Mouse (Mus musculus): ENCODE data around the gene Scn8a. TPM values are rescaled to one million over a fixed set of nuclear protein-coding genes. Genes with fewer than 3 reads are reported as not detected.

The Scn8a gene
- polyA plus RNA-seq, 1 experiment from 2014 or later = 2.1 TPM

DNA sequence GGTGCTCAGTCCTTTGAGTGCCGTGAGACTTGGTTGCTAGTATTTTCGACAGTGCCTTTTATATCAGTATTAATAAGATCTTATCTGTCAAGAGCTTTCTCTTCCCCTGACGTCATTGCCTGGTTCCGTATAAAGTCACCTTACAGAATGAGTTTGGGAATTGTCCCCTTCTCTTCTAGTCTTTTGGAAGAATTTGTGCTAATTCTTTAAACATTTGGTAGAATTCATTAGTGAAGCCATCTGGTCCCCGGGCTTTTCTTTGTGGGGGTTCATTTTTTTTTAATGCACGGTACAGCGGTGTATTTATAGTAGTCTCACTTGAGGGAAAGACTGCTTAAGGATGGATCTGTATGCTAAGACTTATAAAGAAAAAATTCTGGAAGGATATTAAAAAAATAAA, 84.3 kb downstream of the Scn8a start:
- DNase-seq (ENCODE audit: low spot score) = no peak

GRCm38 (mm10) chr15:100954751-100955150, 85.1 kb downstream of the Scn8a start:
- DNase-seq (ENCODE audit: low spot score) = no peak

- DNase-seq (ENCODE audit: low spot score) = no peak
Measured at GRCm38 (mm10) chr15:100960958-100961357, 91.3 kb downstream of the Scn8a start.

- DNase-seq (ENCODE audit: low spot score) = no peak
Measured at GRCm38 (mm10) chr15:100961561-100961960, 91.9 kb downstream of the Scn8a start.

GRCm38 (mm10) chr15:100971443-100971842, 101.8 kb downstream of the Scn8a start:
- no peak for DNase-seq (ENCODE audit: low spot score)

DNA sequence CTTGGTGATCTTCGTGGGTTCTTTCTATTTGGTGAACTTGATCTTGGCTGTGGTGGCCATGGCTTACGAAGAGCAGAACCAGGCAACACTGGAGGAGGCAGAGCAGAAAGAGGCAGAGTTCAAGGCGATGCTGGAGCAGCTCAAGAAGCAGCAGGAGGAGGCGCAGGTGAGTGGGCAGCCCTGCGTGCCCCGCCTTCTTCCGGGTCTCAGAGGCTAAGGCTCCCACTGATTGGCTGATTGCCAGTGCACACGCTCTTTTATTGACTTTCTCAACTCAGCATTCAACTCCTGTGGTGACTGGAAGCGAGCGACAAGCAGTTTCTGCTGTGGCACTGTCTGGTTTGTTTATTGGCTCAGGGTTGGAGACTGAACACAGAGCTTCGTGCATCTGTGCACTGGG, 103.1 kb downstream of the Scn8a start:
- peak; percentile 9 for DNase-seq (ENCODE audit: low spot score)

DNA sequence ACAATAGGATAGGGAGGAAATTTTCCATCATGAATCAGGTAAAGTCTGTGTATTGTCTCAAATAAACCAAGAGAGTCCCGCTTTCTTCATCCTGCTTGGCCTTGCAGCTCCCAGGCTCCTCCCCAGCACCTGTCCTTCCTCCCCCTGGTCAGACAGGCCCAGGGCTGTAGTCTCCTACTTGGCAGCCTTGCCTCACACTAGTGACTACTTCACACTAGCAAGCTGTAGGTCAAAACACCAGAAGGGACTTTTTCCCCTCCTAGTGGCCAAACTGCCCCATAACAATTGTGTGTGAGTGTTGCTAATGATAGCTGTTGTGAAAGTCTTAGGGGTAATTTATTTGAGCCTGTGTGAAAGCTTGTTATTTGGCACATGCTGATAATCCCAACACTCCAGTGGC, 105.0 kb downstream of the Scn8a start:
- peak; percentile 23 for DNase-seq (ENCODE audit: low spot score)

GRCm38 (mm10) chr15:100983427-100984153, 113.9 kb downstream of the Scn8a start:
- DNase-seq (ENCODE audit: low spot score) = no peak

DNA sequence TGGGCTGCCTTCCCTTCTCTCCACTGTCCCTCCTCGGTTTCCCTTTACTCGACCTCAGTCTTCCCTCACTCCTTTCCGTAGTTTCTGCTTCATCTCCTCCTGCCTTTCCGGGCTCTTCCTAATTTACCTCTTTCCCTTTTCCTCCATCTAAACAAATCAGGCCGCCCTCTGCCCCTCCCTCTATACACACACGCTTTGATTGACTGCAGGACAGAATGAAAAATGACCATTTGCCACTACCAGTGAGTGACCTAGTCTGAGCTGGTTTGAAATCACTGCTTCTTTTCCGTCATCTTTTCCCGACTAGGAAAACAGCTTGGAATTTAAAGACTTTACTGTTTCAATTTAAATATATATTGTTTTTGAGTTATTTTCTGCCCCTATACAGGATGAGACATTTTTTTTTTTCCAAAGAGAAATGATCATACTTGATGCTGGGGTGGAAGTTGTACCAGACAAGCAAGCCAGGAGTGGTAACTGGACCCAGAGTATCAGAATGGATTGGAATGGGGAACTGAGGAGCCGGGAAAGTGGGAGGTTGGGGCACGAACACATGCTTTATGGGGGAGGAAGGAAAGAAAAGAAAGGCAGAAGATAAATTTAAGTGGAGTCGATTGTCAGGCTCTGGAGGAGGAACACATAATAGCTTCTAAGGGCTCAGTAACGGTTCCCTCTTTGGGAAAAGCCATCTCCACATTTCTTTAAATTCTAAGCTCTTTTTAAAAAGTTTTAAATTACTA, 114.7 kb downstream of the Scn8a start:
- DNase-seq (ENCODE audit: low spot score) = no peak

GRCm38 (mm10) chr15:100986479-100986878, 116.8 kb downstream of the Scn8a start:
- DNase-seq (ENCODE audit: low spot score) = no peak

DNA sequence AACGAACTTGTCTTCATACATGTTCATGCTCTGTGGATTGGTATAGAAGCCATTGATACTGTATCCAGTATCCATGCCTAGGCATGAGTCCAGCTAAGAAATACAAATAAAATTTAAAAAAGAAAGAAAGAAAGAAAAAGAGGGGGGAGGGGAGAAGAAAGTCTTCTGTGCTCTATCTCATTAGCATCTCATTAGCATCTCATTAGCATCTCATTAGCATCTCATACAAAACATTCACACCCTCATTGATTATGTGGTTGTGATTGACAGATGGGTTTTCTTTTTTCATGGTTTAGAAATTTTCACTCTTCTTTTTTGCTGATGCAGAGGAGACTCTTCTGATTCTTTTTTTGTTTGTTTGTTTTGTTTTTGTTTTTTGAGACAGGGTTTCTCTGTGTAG, 117.4 kb downstream of the Scn8a start:
- DNase-seq (ENCODE audit: low spot score) = no peak

GRCm38 (mm10) chr15:100990283-100990682, 120.6 kb downstream of the Scn8a start:
- no peak for DNase-seq (ENCODE audit: low spot score)

DNA sequence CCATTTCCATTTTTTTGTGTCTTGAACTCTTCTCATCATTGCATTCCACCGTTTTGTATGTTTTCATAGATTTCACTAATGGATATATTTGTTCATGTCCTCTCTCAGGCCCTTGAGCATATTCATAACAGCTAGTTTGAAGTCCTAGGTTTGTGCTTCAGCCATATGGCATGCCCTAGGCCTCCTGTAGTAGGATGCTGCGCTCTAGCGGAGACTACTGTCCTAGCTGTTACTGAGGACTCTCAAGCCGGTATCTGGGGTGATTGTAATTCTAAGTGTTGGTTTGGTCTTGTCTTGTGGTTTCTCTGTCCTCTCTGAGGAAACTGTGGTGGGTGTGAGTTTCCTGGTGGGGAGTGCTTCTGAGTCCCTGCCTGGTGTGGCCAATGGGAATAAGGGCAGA, 127.4 kb downstream of the Scn8a start:
- DNase-seq (ENCODE audit: low spot score) = peak; percentile 28

- DNase-seq (ENCODE audit: low spot score) = no peak
Measured at GRCm38 (mm10) chr15:101001685-101002084, 132.0 kb downstream of the Scn8a start.

GRCm38 (mm10) chr15:101002466-101002865, 132.8 kb downstream of the Scn8a start:
- no peak for DNase-seq (ENCODE audit: low spot score)

GRCm38 (mm10) chr15:101004538-101004937, 134.9 kb downstream of the Scn8a start:
- DNase-seq (ENCODE audit: low spot score) = no peak

DNA sequence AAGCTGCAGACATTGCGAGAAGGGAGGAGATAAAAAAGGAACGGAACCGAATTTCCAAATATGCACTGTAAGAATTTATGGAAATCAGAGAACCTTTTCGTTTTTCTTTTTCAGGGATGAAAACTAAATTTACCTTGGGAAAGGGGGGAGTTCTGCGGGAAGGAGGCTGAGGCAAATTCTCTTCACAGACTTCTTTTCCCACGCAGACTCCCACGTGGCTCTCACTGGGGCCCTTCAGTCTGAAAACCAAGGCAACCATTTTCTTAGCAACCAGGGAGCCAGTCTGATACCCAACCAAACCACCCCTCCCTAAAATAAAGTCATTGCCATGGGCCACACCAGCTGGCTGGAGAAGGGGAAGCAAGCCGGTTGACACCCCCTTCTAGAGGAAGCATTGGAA, 136.1 kb downstream of the Scn8a start:
- DNase-seq (ENCODE audit: low spot score) = no peak

DNA sequence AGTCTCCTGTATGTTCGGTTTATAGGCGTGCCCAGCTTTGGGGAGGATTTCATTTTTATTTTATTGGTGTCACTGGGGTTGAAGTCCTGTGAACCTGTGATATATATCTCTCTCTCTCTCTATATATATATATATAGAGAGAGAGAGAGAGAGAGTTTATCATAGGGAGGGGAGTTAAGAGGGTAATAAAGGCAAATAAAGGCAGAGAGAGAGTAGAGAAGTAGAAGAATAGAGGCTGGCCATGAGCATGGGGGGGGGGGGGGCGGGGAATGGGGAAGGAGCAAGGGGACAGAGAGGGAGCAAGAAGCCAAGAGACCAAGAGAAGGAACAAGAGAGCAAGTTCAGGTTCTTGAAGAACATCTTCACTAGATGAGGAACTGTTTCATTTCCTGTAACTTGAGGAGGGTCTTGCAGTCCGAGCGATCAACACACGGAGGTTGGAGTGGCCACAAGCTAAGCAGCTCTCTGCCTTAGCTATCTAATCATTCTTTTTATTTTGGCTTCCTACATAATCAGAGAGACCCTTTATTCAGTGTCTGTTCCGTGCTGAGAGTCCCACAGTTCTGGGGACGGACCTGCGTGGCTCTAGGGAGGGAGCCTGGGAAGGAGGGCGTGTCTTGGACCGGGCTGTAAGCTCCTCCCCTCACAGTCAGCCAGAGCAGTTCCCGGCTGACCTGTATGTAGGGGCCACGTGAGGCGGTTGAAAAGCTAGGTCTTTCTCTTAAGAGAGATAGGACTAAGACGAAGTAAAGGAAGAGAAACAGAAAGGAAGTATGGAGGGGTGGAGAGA, 136.8 kb downstream of the Scn8a start:
- no peak for DNase-seq (ENCODE audit: low spot score)

- no peak for DNase-seq (ENCODE audit: low spot score)
Measured at GRCm38 (mm10) chr15:101007236-101007635, 137.6 kb downstream of the Scn8a start.

- DNase-seq (ENCODE audit: low spot score) = no peak
Measured at GRCm38 (mm10) chr15:101008386-101009010, 138.8 kb downstream of the Scn8a start.

- no peak for DNase-seq (ENCODE audit: low spot score)
Measured at GRCm38 (mm10) chr15:101011352-101011751, 141.7 kb downstream of the Scn8a start.

- DNase-seq (ENCODE audit: low spot score) = no peak
Measured at GRCm38 (mm10) chr15:101028960-101029359, 159.3 kb downstream of the Scn8a start.
